Mouse (Mus musculus) embryonic facial prominence, embryonic 13.5 days (tissue): ENCODE data around the gene Kctd4. TPM values are rescaled to one million over a fixed set of nuclear protein-coding genes. Genes with fewer than 3 reads are reported as not detected.

Experiments
- polyA plus RNA-seq: library from polyadenylated mRNA; unstranded; fragments of >200 nt; fragmentation: Nextera tagmentation; extraction: Ambion mirVana; gene quantifications from 2 replicates; pipeline ENCODE4 v1.2.1, GENCODE M21; 2015

Gene Kctd4
- polyA plus RNA-seq, 1 experiment from 2014 or later, result 1.2 TPM

Other genes with a start within 250 kb of the Kctd4 start
- gene Cog3, start 200.5 kb upstream of the Kctd4 start, polyA plus RNA-seq, result 20.2 and 23.1 TPM in 2 replicates
- gene Slc25a30, start 168.0 kb upstream of the Kctd4 start, polyA plus RNA-seq, result 4.8 and 5.8 TPM in 2 replicates
- 1,146 and 1,171 TPM in 2 replicates for gene Tpt1, start 109.9 kb upstream of the Kctd4 start, polyA plus RNA-seq
- gene Gtf2f2, start 55.9 kb downstream of the Kctd4 start, polyA plus RNA-seq, result 39.0 and 39.4 TPM in 2 replicates
- gene Gpalpp1, start 155.8 kb downstream of the Kctd4 start, polyA plus RNA-seq, result 12.7 and 14.0 TPM in 2 replicates
- 16.7 and 18.0 TPM in 2 replicates for gene Nufip1, start 155.9 kb downstream of the Kctd4 start, polyA plus RNA-seq